Mouse (Mus musculus) midbrain, embryonic 11.5 days (tissue): ENCODE results near the gene Iqch. TPM values are rescaled to one million over a fixed set of nuclear protein-coding genes. Genes with fewer than 3 reads are reported as not detected.

ENCODE experiments used
- ATAC-seq: fragments of 200-750 bp; cut with Nextera tagmentation; 2 replicates; pipeline ENCODE4 v1.8.0; 2017; ENCODE audit warnings: moderate TSS enrichment, moderate library complexity; ENCODE audit not compliant: low FRiP score
- DNase-seq: peaks from one replicate; pipeline ENCODE4 v3.0.0; 2015; ENCODE audit warnings: low spot score; ENCODE audit errors: missing footprints
- H3K27ac ChIP-seq: fragments of 300-500 bp; sonication (generic); 2 replicates; pipeline ENCODE4 v1.5.1; 2014; ENCODE audit warnings: low read depth, low read length
- H3K27me3 ChIP-seq: fragments of 300-500 bp; sonication (generic); 2 replicates; pipeline ENCODE4 v1.6.1; 2014; ENCODE audit warnings: mild to moderate bottlenecking, low read length, moderate library complexity, mixed read lengths; ENCODE audit not compliant: control insufficient read depth, insufficient read depth
- H3K36me3 ChIP-seq: fragments of 300-500 bp; sonication (generic); 2 replicates; pipeline ENCODE4 v1.6.1; 2014; ENCODE audit warnings: mild to moderate bottlenecking, low read length, moderate library complexity, mixed read lengths; ENCODE audit not compliant: control insufficient read depth, insufficient read depth
- H3K4me1 ChIP-seq: fragments of 300-500 bp; sonication (generic); 2 replicates; pipeline ENCODE4 v1.6.1; 2014; ENCODE audit warnings: low read length; ENCODE audit not compliant: control insufficient read depth, insufficient read depth
- H3K4me2 ChIP-seq: fragments of 300-500 bp; sonication (generic); 2 replicates; pipeline ENCODE4 v1.6.1; 2014; ENCODE audit warnings: mild to moderate bottlenecking, moderate library complexity
- H3K4me3 ChIP-seq: fragments of 300-500 bp; sonication (generic); 2 replicates; pipeline ENCODE4 v1.5.1; 2014; ENCODE audit warnings: low read depth, low read length
- H3K9ac ChIP-seq: fragments of 300-500 bp; sonication (generic); 2 replicates; pipeline ENCODE4 v1.6.1; 2014; ENCODE audit warnings: low read length
- H3K9me3 ChIP-seq: fragments of 300-500 bp; sonication (generic); 2 replicates; pipeline ENCODE4 v1.6.1; 2016; ENCODE audit warnings: low read length; ENCODE audit not compliant: control insufficient read depth
- WGBS: fragments of 180-500 bp; shearing (Covaris S2); extraction: QIAGEN DNeasy Blood & Tissue Kit; methylation state at CpG from one replicate; pipeline ENCODE4 v1.1.7; 2014; 5-methylcytosine and 5-hydroxymethylcytosine counted together
- polyA plus RNA-seq: library from polyadenylated mRNA; unstranded; fragments of >200 nt; fragmentation: Nextera tagmentation; extraction: Ambion mirVana; gene quantifications from 2 replicates; pipeline ENCODE4 v1.2.1, GENCODE M21; 2014

Iqch gene
- polyA plus RNA-seq, 1 experiment from 2014 or later = 0.10 TPM

DNA sequence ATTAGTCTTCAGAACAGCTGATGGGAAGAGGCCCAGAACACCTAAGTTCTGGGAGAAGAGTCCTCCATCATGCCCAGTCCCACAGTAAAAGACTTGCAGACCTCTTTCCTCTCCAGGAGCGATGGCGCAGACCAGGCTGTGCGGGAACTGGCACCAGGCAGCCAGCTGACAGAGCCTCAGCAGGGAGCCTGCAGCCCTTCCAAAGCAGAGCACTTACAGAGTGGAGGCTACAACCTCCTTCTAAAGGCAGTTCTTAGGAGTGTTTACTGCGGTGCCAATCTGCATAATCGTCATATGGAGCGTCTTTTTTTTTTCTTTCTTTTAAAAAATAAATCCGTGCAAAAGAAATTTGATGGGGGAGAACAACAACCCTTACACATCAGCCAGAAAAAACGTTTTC lies 229.8 kb downstream of the Iqch start:
- ATAC-seq (no peak), DNase-seq (peak; percentile 68)
- H3K9me3 ChIP-seq = no peaks in the 10 kb centered on the region
- 65% methylated on average over 8 of the region's 8 CpGs for WGBS
- no peak overlapping the region for H3K9ac ChIP-seq
- H3K4me3 ChIP-seq = no peak overlapping the region
- no peaks in the 10 kb centered on the region; the same call in 1 of the 2 replicates for H3K36me3 ChIP-seq
- H3K4me2 ChIP-seq = no peak overlapping the region
- peaks cover 10% of the 10 kb centered on the region for H3K4me1 ChIP-seq
- H3K27me3 ChIP-seq = no peaks in the 10 kb centered on the region
- H3K27ac ChIP-seq = no peak overlapping the region

Other genes starting within 250 kb of the Iqch start
- 36.9 and 37.8 TPM in 2 replicates for gene Map2k5, start 224.6 kb downstream of the Iqch start, polyA plus RNA-seq
- 43.2 and 46.5 TPM in 2 replicates for gene 2300009A05Rik, start 203.2 kb downstream of the Iqch start, polyA plus RNA-seq
- 57.5 and 57.7 TPM in 2 replicates for gene Aagab, start 167 bp upstream of the Iqch start, polyA plus RNA-seq
- gene Smad3, start 155.5 kb upstream of the Iqch start, polyA plus RNA-seq = 16.5 and 16.8 TPM in 2 replicates